Mouse (Mus musculus): ENCODE data around the gene Ctr9. TPM values are rescaled to one million over a fixed set of nuclear protein-coding genes. Genes with fewer than 3 reads are reported as not detected.

The Ctr9 gene
- polyA plus RNA-seq, 1 experiment from 2014 or later, result 87.5 TPM

- Histone ChIP-seq H3K36me3 (replicated peaks) (peaks cover 36% of the 10 kb centered on the region), H3K4me1 (peaks cover 23% of the 10 kb centered on the region)
- under 1% methylated on average over 70 of the region's 70 CpGs for WGBS
Measured at GRCm38 (mm10) chr7:111082822-111083732, 54.3 kb downstream of the Ctr9 start, which contains the start of gene Eif4g2. Gene Eif4g2, minus strand, starts transcription at chr7:111083030.

GRCm38 (mm10) chr7:111083733-111084120, 55.0 kb downstream of the Ctr9 start:
- Histone ChIP-seq H3K4me1 (peaks cover 23% of the 10 kb centered on the region), H3K27ac (replicated peaks) (peak overlapping the region; percentile 100), H3K27me3 (replicated peaks; ENCODE audit: low read depth, poor library complexity, severe bottlenecking) (no peaks in the 10 kb centered on the region), H3K9me3 (no peaks in the 10 kb centered on the region), H3K4me3 (peak overlapping the region; percentile 91), H3K36me3 (replicated peaks) (peaks cover 29% of the 10 kb centered on the region)
- WGBS, result 18% methylated on average over 4 of the region's 4 CpGs
- DNase-seq (ENCODE audit: low spot score), result no peak

More at GRCm38 (mm10) chr7:111082822-111083732, 54.3 kb downstream of the Ctr9 start, which contains the start of gene Eif4g2:
- Histone ChIP-seq H3K27me3 (replicated peaks; ENCODE audit: low read depth, poor library complexity, severe bottlenecking) (no peaks in the 10 kb centered on the region), H3K4me3 (peak within 1 kb of the TSS; percentile 91), H3K27ac (replicated peaks) (peak within 1 kb of the TSS; percentile 100), H3K9me3 (no peaks in the 10 kb centered on the region)
- DNase-seq (ENCODE audit: low spot score), result peak; percentile 99

DNA sequence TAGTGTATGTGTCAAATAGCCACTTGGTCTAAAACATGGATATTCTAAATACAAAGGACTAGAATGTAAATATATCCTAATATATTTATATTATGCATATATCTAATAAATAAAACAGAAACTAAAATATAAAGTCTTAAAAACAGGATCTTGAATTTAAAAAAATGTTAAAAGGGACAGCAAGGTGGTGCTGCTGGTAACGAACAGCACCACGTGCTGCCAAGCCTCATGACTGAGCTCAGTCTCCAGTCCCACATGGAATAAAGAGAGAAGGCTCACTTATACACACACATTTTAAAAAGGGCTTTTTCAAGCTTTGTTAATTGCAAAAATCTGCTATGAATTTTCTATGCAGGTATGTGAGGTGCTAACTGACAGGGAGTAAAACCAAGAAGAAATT, 55.7 kb downstream of the Ctr9 start:
- WGBS, result 89% methylated on average over 2 of the region's 2 CpGs
- DNase-seq (ENCODE audit: low spot score), result no peak
- Histone ChIP-seq H3K4me3 (no peak overlapping the region), H3K36me3 (replicated peaks) (peaks cover 22% of the 10 kb centered on the region), H3K27ac (replicated peaks) (no peak overlapping the region), H3K9me3 (no peaks in the 10 kb centered on the region), H3K27me3 (replicated peaks; ENCODE audit: low read depth, poor library complexity, severe bottlenecking) (no peaks in the 10 kb centered on the region), H3K4me1 (peaks cover 19% of the 10 kb centered on the region)

- Histone ChIP-seq H3K27ac (replicated peaks) (no peak overlapping the region), H3K27me3 (replicated peaks; ENCODE audit: low read depth, poor library complexity, severe bottlenecking) (no peaks in the 10 kb centered on the region), H3K4me3 (no peak overlapping the region), H3K9me3 (no peaks in the 10 kb centered on the region), H3K36me3 (replicated peaks) (peaks cover 15% of the 10 kb centered on the region), H3K4me1 (peaks cover 12% of the 10 kb centered on the region)
- DNase-seq (ENCODE audit: low spot score), result no peak
Measured at GRCm38 (mm10) chr7:111085153-111085552, 56.4 kb downstream of the Ctr9 start.

- Histone ChIP-seq H3K9me3 (no peaks in the 10 kb centered on the region), H3K36me3 (replicated peaks) (no peaks in the 10 kb centered on the region), H3K4me3 (no peak overlapping the region), H3K27ac (replicated peaks) (no peak overlapping the region), H3K4me1 (no peaks in the 10 kb centered on the region), H3K27me3 (replicated peaks; ENCODE audit: low read depth, poor library complexity, severe bottlenecking) (no peaks in the 10 kb centered on the region)
- WGBS, result 84% methylated on average over 2 of the region's 2 CpGs
- no peak for DNase-seq (ENCODE audit: low spot score)
Measured at GRCm38 (mm10) chr7:111095169-111095568, 66.4 kb downstream of the Ctr9 start.

- WGBS, result 90% methylated on average over 1 of the region's 1 CpGs
- H3K27me3 ChIP-seq (replicated peaks; ENCODE audit: low read depth, poor library complexity, severe bottlenecking), result no peaks in the 10 kb centered on the region
- no peak for DNase-seq (ENCODE audit: low spot score)
- no peak overlapping the region for H3K27ac ChIP-seq (replicated peaks)
- no peak overlapping the region for H3K4me3 ChIP-seq
- no peaks in the 10 kb centered on the region for H3K9me3 ChIP-seq
- no peaks in the 10 kb centered on the region for H3K36me3 ChIP-seq (replicated peaks)
- no peaks in the 10 kb centered on the region for H3K4me1 ChIP-seq
Measured at GRCm38 (mm10) chr7:111098196-111098595, 69.4 kb downstream of the Ctr9 start.

Other genes starting within 250 kb of the Ctr9 start
- 21.5 and 22.3 TPM in 2 replicates for gene Rnf141, start 184.5 kb upstream of the Ctr9 start, polyA plus RNA-seq (2016; fragmentation: Nextera tagmentation; extraction: Ambion mirVana)
- gene Lyve1, start 165.7 kb upstream of the Ctr9 start, polyA plus RNA-seq (2016; fragmentation: Nextera tagmentation; extraction: Ambion mirVana), result 0.36 and 0.41 TPM in 2 replicates
- gene Mrvi1, start 46.5 kb upstream of the Ctr9 start, polyA plus RNA-seq (2016; fragmentation: Nextera tagmentation; extraction: Ambion mirVana), result 0.87 and 1.5 TPM in 2 replicates
- 1,371 TPM in 2 replicates for gene Eif4g2, start 54.1 kb downstream of the Ctr9 start, polyA plus RNA-seq (2016; fragmentation: Nextera tagmentation; extraction: Ambion mirVana)